ENCODE assay signal across 8 mouse cellular contexts in genomic region chr11:57800266-57800951, GRCm38 (mm10). TPM values are rescaled to one million over a fixed set of nuclear protein-coding genes. Genes with fewer than 3 reads are reported as not detected.
A peak's percentile ranks its signal among the peaks of the same experiment; 100 is the strongest.
DNase-seq lines count a peak whose midpoint lies in the region; ATAC-seq and TF ChIP-seq lines count a peak whose summit lies in the region.

No protein-coding gene starts in this region.

- TF ChIP-seq CTCF in MEL (IDR thresholded peaks at IDR 0.05 in 2 of 3, conservative IDR thresholded peaks at IDR 0.05 in 1 of 3; ENCODE audit: control insufficient read depth in 1 of 3, insufficient read depth in 1 of 3, low read depth in 2 of 3, low read length in 3 of 3, poor library complexity in 1 of 3, severe bottlenecking in 1 of 3), result no peak
- TF ChIP-seq CTCF in heart, postnatal 0 days (IDR thresholded peaks at IDR 0.05; ENCODE audit: low read depth), result no peak

- H3K4me2 ChIP-seq in heart, postnatal 0 days (ENCODE audit: low read depth, low read length), result peak overlapping the region; percentile 99
- peak overlapping the region; percentile 97 for H3K4me2 ChIP-seq in limb, embryonic 12.5 days

- WGBS in heart, postnatal 0 days, result 12% methylated on average over 22 of the region's 22 CpGs
- 11% methylated on average over 22 of the region's 22 CpGs for WGBS in limb, embryonic 12.5 days

- no peak for DNase-seq in frontal cortex, postnatal 36 days (ENCODE audit: low spot score in 2 of 2)
- DNase-seq in MEL (ENCODE audit: low read depth, low spot score), result peak; percentile 74
- DNase-seq in heart, postnatal 0 days (ENCODE audit: low spot score), result no peak
- peak; percentile 35 for DNase-seq in neural tube, embryonic 10.5 days (ENCODE audit: extremely low spot score, low spot score)
- DNase-seq in left cerebral cortex, postnatal 14 days (ENCODE audit: low spot score in 2 of 2), result no peak
- no peak for DNase-seq in gastrocnemius, adult 8-10 months (ENCODE audit: low spot score in 2 of 2)

- H3K9me3 ChIP-seq in MEL (replicated peaks; ENCODE audit: insufficient read depth, low read length), result no peaks in the 10 kb centered on the region
- H3K9me3 ChIP-seq in heart, postnatal 0 days (replicated peaks; ENCODE audit: control insufficient read depth, low read length), result no peaks in the 10 kb centered on the region
- H3K9me3 ChIP-seq in limb, embryonic 12.5 days, result no peaks in the 10 kb centered on the region

- no peak for TF ChIP-seq POLR2A in MEL (IDR thresholded peaks at IDR 0.05; ENCODE audit: control insufficient read depth in 1 of 2, insufficient read depth in 1 of 2, low read depth in 1 of 2, low read length in 2 of 2, poor library complexity in 1 of 2)

- H3K4me1 ChIP-seq in MEL (ENCODE audit: control insufficient read depth in 1 of 2, insufficient read depth in 2 of 2, low read length in 2 of 2), result peaks cover 4 to 24% of the 10 kb centered on the region in 2 experiments
- H3K4me1 ChIP-seq in heart, postnatal 0 days (ENCODE audit: control insufficient read depth, insufficient read depth), result peaks cover 20% of the 10 kb centered on the region
- peaks cover 26% of the 10 kb centered on the region for H3K4me1 ChIP-seq in limb, embryonic 12.5 days (replicated peaks)

- TF ChIP-seq RAD21 in MEL (IDR thresholded peaks at IDR 0.05; ENCODE audit: low read depth, low read length), result no peak

- no peaks in the 10 kb centered on the region for H3K27me3 ChIP-seq in MEL (ENCODE audit: control insufficient read depth in 1 of 2, insufficient read depth in 2 of 2, low read length in 2 of 2)
- no peaks in the 10 kb centered on the region for H3K27me3 ChIP-seq in heart, postnatal 0 days (ENCODE audit: control insufficient read depth, insufficient read depth, low read length)
- no peaks in the 10 kb centered on the region; the same call in 1 of the 2 replicates for H3K27me3 ChIP-seq in limb, embryonic 12.5 days

- peaks cover 26% of the 10 kb centered on the region for H3K79me2 ChIP-seq in MEL (ENCODE audit: control insufficient read depth, insufficient read depth, low read length, poor library complexity)

- no peak for TF ChIP-seq EP300 in MEL (IDR thresholded peaks at IDR 0.05; ENCODE audit: low read depth in 1 of 2, low read length in 2 of 2)
- no peak for TF ChIP-seq EP300 in heart, postnatal 0 days (IDR thresholded peaks at IDR 0.05; ENCODE audit: low read depth)

- H3K36me3 ChIP-seq in MEL (ENCODE audit: control insufficient read depth in 1 of 2, insufficient read depth in 2 of 2, low read length in 2 of 2), result peaks cover 0 to 22% of the 10 kb centered on the region in 2 experiments; a peak in 2 of 4 replicates
- H3K36me3 ChIP-seq in heart, postnatal 0 days (replicated peaks; ENCODE audit: control insufficient read depth, insufficient read depth, low read length), result no peaks in the 10 kb centered on the region
- no peaks in the 10 kb centered on the region for H3K36me3 ChIP-seq in limb, embryonic 12.5 days

- ATAC-seq in frontal cortex, adult (ENCODE audit: low TSS enrichment), result 0 out of 2 replicates have a peak, but pooled peaks have one; percentile 4
- ATAC-seq in heart, postnatal 0 days (ENCODE audit: insufficient read depth, low read depth), result no peak
- ATAC-seq in limb, embryonic 12.5 days (ENCODE audit: insufficient number of reproducible peaks, insufficient read depth, low FRiP score, low TSS enrichment, low read depth), result no peak

- peak overlapping the region; percentile 81 to 96 for H3K4me3 ChIP-seq in MEL (ENCODE audit: control insufficient read depth in 1 of 2, insufficient read depth in 1 of 2, low read depth in 2 of 2, low read length in 2 of 2)
- peak overlapping the region; percentile 98 for H3K4me3 ChIP-seq in heart, postnatal 0 days (ENCODE audit: low read depth, low read length)
- peak overlapping the region; percentile 96 for H3K4me3 ChIP-seq in limb, embryonic 12.5 days (replicated peaks)

- intact Hi-C loops in left cerebral cortex, postnatal 14 days (cut with DNase I), result no loop called here

- no peak overlapping the region for H3K27ac ChIP-seq in MEL (ENCODE audit: control insufficient read depth, low read depth, low read length)
- H3K27ac ChIP-seq in heart, postnatal 0 days (ENCODE audit: low read depth), result peak overlapping the region; percentile 78
- H3K27ac ChIP-seq in limb, embryonic 12.5 days, result peak overlapping the region; percentile 79

- peak overlapping the region; percentile 74 for H3K9ac ChIP-seq in MEL (ENCODE audit: control insufficient read depth, low read depth, low read length, poor library complexity, severe bottlenecking)
- peak overlapping the region; percentile 88 for H3K9ac ChIP-seq in heart, postnatal 0 days (replicated peaks; ENCODE audit: low read depth, low read length)
- H3K9ac ChIP-seq in limb, embryonic 12.5 days (replicated peaks), result peak overlapping the region; percentile 92

TF ChIP-seq in MEL, 35 proteins besides CTCF, POLR2A, EP300 and RAD21:
- TF ChIP-seq UBTF (IDR thresholded peaks at IDR 0.05; ENCODE audit: borderline replicate concordance, insufficient read depth, low read depth, low read length) (0 out of 2 replicates have a peak, but pooled peaks have one; percentile 4), TAL1 (IDR thresholded peaks at IDR 0.05; ENCODE audit: low read length) (no peak)

RNA-seq across cellular contexts. Expression of gene Sap30l, which starts 1.0 kb away (rescaled TPM):
- 40.2 and 40.6 TPM in 2 replicates for total RNA-seq in MEL (2012; rRNA removed)
- 10 to 100 TPM in 1 of 2 experiments, not detected in 1; 52.5 TPM for polyA plus RNA-seq in MEL (2012; ENCODE audit: insufficient read depth in 1 of 2, insufficient read length in 2 of 2, low read depth in 1 of 2, low replicate concordance in 2 of 2, missing spikeins in 1 of 2)
- total RNA-seq in heart, postnatal 0 days (2014; rRNA removed; ENCODE audit: low replicate concordance), result 16.8 and 28.7 TPM in 2 replicates
- polyA plus RNA-seq in heart, postnatal 0 days (2015; fragmentation: Nextera tagmentation; extraction: Ambion mirVana), result 8.2 and 8.3 TPM in 2 replicates
- 14.4 and 21.1 TPM in 2 replicates for polyA plus RNA-seq in limb, embryonic 12.5 days (2016; fragmentation: Nextera tagmentation; extraction: Ambion mirVana)
- 10 to 100 TPM; 43.8 to 47.8 TPM for total RNA-seq in left cerebral cortex, postnatal 14 days (2021)
- 10 to 100 TPM; 47.2 to 59.8 (median 55.3) TPM for total RNA-seq in gastrocnemius, adult 8-10 months (2022)

RNA-seq across cellular contexts. Expression of gene Hand1, which starts 32.2 kb away (rescaled TPM):
- not detected in 2 replicates for total RNA-seq in MEL (2012; rRNA removed)
- not detected for polyA plus RNA-seq in MEL (2012; ENCODE audit: insufficient read depth in 1 of 2, insufficient read length in 2 of 2, low read depth in 1 of 2, low replicate concordance in 2 of 2, missing spikeins in 1 of 2)
- total RNA-seq in heart, postnatal 0 days (2014; rRNA removed; ENCODE audit: low replicate concordance), result 2.0 TPM in 1 of 2 replicates, not detected in the other
- 2.7 and 3.3 TPM in 2 replicates for polyA plus RNA-seq in heart, postnatal 0 days (2015; fragmentation: Nextera tagmentation; extraction: Ambion mirVana)
- polyA plus RNA-seq in limb, embryonic 12.5 days (2016; fragmentation: Nextera tagmentation; extraction: Ambion mirVana), result 1.9 and 2.3 TPM in 2 replicates
- total RNA-seq in left cerebral cortex, postnatal 14 days (2021), result not detected
- not detected for total RNA-seq in gastrocnemius, adult 8-10 months (2022)

Comparison
In these comparisons a context has a peak if more than half of its experiments do, and no peak if none do; other contexts are left out.
1. DNase-seq: peak in MEL (single experiment) and neural tube, embryonic 10.5 days (single experiment); none in frontal cortex, postnatal 36 days (0 of 2), heart, postnatal 0 days (single experiment), left cerebral cortex, postnatal 14 days (0 of 2) and gastrocnemius, adult 8-10 months (0 of 2).
2. Peak in every context shown above with its lines, with median percentiles within 50 percentile points of each other: H3K4me3 ChIP-seq and H3K9ac ChIP-seq.